Mouse (Mus musculus) small intestine, adult 2 months (tissue): ENCODE data around the gene Gad1. TPM values are rescaled to one million over a fixed set of nuclear protein-coding genes. Genes with fewer than 3 reads are reported as not detected.

Experiments
- H3K27ac ChIP-seq: fragments of 200-500 bp; 2 replicates; pipeline ENCODE4 v1.5.1; 2012; ENCODE audit warnings: low read depth, low read length, control low read depth, inconsistent platforms; ENCODE audit not compliant: insufficient read depth
- H3K27me3 ChIP-seq: fragments of 200-500 bp; 2 replicates; pipeline ENCODE4 v1.6.1; 2012; ENCODE audit warnings: mild to moderate bottlenecking, moderate library complexity, low read length, inconsistent platforms; ENCODE audit not compliant: control insufficient read depth, insufficient read depth
- H3K36me3 ChIP-seq: fragments of 200-500 bp; 2 replicates; pipeline ENCODE4 v1.6.1; 2012; ENCODE audit warnings: mild to moderate bottlenecking, low read length, control low read depth, inconsistent platforms; ENCODE audit not compliant: control insufficient read depth, insufficient read depth
- H3K4me1 ChIP-seq: fragments of 200-500 bp; 2 replicates; pipeline ENCODE4 v1.6.1; 2012; ENCODE audit warnings: low read length, inconsistent platforms, mixed read lengths; ENCODE audit not compliant: control insufficient read depth, insufficient read depth, insufficient read length
- H3K4me3 ChIP-seq: fragments of 200-500 bp; 2 replicates; pipeline ENCODE4 v1.5.1; 2012; ENCODE audit warnings: low read depth, mild to moderate bottlenecking, control low read depth, inconsistent platforms, low read length, moderate library complexity
- CTCF ChIP-seq: fragments of 200-500 bp; IDR thresholded peaks from 2 replicates; pipeline ENCODE4 v1.5.1; 2012; ENCODE audit warnings: low read depth, mild to moderate bottlenecking, control low read depth, inconsistent platforms, low read length, moderate library complexity, mixed read lengths; ENCODE audit not compliant: insufficient replicate concordance, insufficient read length; ENCODE audit errors: extremely low read depth
- POLR2A ChIP-seq: fragments of 200-500 bp; IDR thresholded peaks from 2 replicates; pipeline ENCODE4 v1.6.1; 2012; ENCODE audit warnings: low read depth, mild to moderate bottlenecking, control low read depth, inconsistent platforms, low read length, moderate library complexity
- WGBS: fragments of 180-500 bp; shearing (Covaris S2); methylation state at CpG from one replicate; pipeline ENCODE4 v1.1.7; 2018; 5-methylcytosine and 5-hydroxymethylcytosine counted together
- polyA plus RNA-seq: library from polyadenylated mRNA; depleted of rRNA; stranded (reverse); fragments of >200 nt; gene quantifications from 2 replicates; pipeline ENCODE4 v1.2.3, GENCODE M21; 2012

Gad1 gene
- polyA plus RNA-seq, 1 experiment = 0.08 TPM

DNA sequence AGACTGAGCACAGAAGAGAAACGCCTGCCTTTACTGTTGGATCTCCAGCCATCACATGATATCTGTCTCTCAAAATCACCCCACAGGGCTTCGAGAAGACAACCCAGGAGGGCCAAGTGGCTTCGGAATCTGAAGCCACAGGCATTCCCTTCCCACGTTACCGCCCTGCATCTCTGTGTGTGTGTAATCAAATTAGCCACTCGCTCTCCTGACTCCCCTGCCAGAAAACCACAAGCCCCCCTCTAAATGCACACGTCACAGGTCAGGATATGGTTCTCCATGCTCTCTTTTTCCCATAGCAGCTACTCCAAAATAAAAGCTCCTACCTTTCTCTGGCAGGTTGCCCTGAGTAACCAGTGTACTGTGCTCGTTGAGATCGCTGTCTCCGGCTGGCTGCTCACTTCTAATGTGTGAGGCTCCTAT lies 76.5 kb downstream of the Gad1 start:
- H3K36me3 ChIP-seq = no peaks in the 10 kb centered on the region
- no peak overlapping the region for H3K4me3 ChIP-seq
- H3K4me1 ChIP-seq = no peaks in the 10 kb centered on the region
- H3K27me3 ChIP-seq = no peaks in the 10 kb centered on the region
- no peak overlapping the region for H3K27ac ChIP-seq
- no peak for TF ChIP-seq POLR2A
- no peak for TF ChIP-seq CTCF
- WGBS = 19% methylated on average over 10 of the region's 10 CpGs

GRCm38 (mm10) chr2:70629921-70630320 lies 77.0 kb downstream of the Gad1 start:
- TF ChIP-seq POLR2A (no peak), CTCF (no peak)
- Histone ChIP-seq H3K27me3 (no peaks in the 10 kb centered on the region), H3K4me3 (no peak overlapping the region), H3K36me3 (no peaks in the 10 kb centered on the region), H3K4me1 (no peaks in the 10 kb centered on the region), H3K27ac (no peak overlapping the region)
- WGBS = 58% methylated on average over 3 of the region's 3 CpGs

- Histone ChIP-seq H3K27me3 (no peaks in the 10 kb centered on the region), H3K4me1 (no peaks in the 10 kb centered on the region), H3K27ac (no peak overlapping the region), H3K36me3 (no peaks in the 10 kb centered on the region), H3K4me3 (no peak overlapping the region)
- 95% methylated on average over 1 of the region's 1 CpGs for WGBS
- TF ChIP-seq CTCF (no peak), POLR2A (no peak)
Measured at GRCm38 (mm10) chr2:70631321-70631720, 78.4 kb downstream of the Gad1 start.

- Histone ChIP-seq H3K4me1 (no peaks in the 10 kb centered on the region), H3K27me3 (no peaks in the 10 kb centered on the region), H3K36me3 (no peaks in the 10 kb centered on the region), H3K27ac (no peak overlapping the region), H3K4me3 (no peak overlapping the region)
- no peak for TF ChIP-seq CTCF
- TF ChIP-seq POLR2A = no peak
- WGBS = 80% methylated on average over 1 of the region's 1 CpGs
Measured at GRCm38 (mm10) chr2:70632412-70632811, 79.5 kb downstream of the Gad1 start.

DNA sequence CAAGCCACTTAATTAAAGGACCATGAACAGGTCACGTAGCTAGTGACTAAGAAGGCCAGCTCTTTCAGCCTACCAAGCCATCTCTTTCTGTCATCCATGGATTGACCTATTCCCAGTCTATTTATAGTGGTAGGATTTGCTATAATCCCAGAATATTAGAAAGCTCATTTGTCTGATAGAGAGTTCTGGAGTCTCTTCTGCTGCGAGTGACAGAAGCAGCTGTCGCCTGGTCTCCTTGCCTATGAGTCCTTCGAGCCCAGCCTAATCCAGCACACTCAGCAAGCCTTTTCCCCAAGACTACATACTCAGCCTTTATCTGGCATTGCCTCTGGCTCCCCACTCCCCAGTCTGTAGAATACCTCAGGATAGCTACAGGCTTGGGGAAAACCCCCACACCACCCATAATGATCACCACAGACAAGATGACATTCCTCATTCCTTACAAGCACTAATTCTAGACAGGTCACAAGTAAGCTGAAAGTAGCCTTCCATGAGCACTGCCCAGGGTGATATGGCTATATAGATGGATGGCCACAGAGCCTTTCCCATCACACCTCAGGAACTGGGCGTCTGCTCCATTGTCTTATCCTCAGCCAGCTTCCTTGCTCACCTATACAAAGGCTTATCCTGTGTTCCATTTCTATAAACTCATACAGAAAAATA lies 81.3 kb downstream of the Gad1 start:
- Histone ChIP-seq H3K27ac (no peak overlapping the region), H3K27me3 (no peaks in the 10 kb centered on the region), H3K4me1 (no peaks in the 10 kb centered on the region), H3K4me3 (no peak overlapping the region), H3K36me3 (no peaks in the 10 kb centered on the region)
- WGBS = 92% methylated on average over 5 of the region's 5 CpGs
- no peak for TF ChIP-seq CTCF
- no peak for TF ChIP-seq POLR2A

GRCm38 (mm10) chr2:70640968-70641367 lies 88.1 kb downstream of the Gad1 start:
- H3K4me1 ChIP-seq = no peaks in the 10 kb centered on the region
- no peaks in the 10 kb centered on the region for H3K36me3 ChIP-seq
- no peak overlapping the region for H3K27ac ChIP-seq
- no peaks in the 10 kb centered on the region for H3K27me3 ChIP-seq
- no peak overlapping the region for H3K4me3 ChIP-seq
- TF ChIP-seq POLR2A (no peak), CTCF (no peak)

GRCm38 (mm10) chr2:70642971-70643565 lies 90.2 kb downstream of the Gad1 start:
- TF ChIP-seq POLR2A = no peak

More at GRCm38 (mm10) chr2:70642971-70643565, 90.2 kb downstream of the Gad1 start:
- no peak overlapping the region for H3K4me3 ChIP-seq
- 69% methylated on average over 16 of the region's 16 CpGs for WGBS
- peaks cover 4% of the 10 kb centered on the region; the same call in 1 of the 2 replicates for H3K4me1 ChIP-seq
- no peaks in the 10 kb centered on the region; the same call in 1 of the 2 replicates for H3K27me3 ChIP-seq
- H3K27ac ChIP-seq = no peak overlapping the region
- no peaks in the 10 kb centered on the region for H3K36me3 ChIP-seq
